Mouse (Mus musculus) stomach, postnatal 0 days (tissue): ENCODE data around the gene Colgalt2.

Experiments
- CTCF ChIP-seq: IDR thresholded peaks from 2 replicates; pipeline ENCODE4 v1.5.1; 2016; ENCODE audit warnings: antibody characterized with exemption, low read depth, mild to moderate bottlenecking, moderate library complexity
- EP300 ChIP-seq: optimal IDR thresholded peaks from 2 replicates; pipeline ENCODE3; 2016; ENCODE audit warnings: antibody characterized with exemption

DNA sequence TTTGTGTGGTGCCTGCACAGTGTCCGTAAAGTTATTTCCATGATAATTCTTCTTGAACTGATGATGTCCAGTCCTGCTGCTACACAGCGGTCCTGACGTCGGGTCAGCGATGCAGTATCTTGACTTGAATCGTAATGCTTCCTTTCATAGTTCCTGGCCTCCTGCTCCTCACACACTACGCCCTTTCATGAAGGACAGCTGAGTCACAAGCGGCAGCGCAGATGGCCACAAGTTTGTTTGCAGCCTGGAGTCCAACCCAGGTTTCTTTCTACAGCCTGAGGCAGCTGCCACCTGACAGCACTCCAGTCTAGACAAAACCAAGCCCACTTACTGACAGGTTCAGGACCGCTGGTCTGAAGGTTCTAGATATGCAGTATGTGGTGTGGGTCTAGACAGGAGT, 40.2 kb downstream of the Colgalt2 start:
- TF ChIP-seq CTCF (no peak), EP300 (no peak)
